Mouse (Mus musculus): ENCODE measurements around the gene Narfl.

GRCm38 (mm10) chr17:25775318-25776062, 1.9 kb downstream of the Narfl start:
- TF ChIP-seq POLR2A (IDR thresholded peaks at IDR 0.05; ENCODE audit: control insufficient read depth, low read depth, low read length) (no peak), CTCF (IDR thresholded peaks at IDR 0.05; ENCODE audit: control insufficient read depth, insufficient read depth, insufficient replicate concordance, low read depth, low read length) (no peak)

All from testis, adult 2 months (tissue).